Mouse (Mus musculus): ENCODE data around the gene Tor2a. TPM values are rescaled to one million over a fixed set of nuclear protein-coding genes. Genes with fewer than 3 reads are reported as not detected.

Gene Tor2a
- total RNA-seq, 2 experiments from 2014 or later, result 29.9 to 31.0 TPM

DNA sequence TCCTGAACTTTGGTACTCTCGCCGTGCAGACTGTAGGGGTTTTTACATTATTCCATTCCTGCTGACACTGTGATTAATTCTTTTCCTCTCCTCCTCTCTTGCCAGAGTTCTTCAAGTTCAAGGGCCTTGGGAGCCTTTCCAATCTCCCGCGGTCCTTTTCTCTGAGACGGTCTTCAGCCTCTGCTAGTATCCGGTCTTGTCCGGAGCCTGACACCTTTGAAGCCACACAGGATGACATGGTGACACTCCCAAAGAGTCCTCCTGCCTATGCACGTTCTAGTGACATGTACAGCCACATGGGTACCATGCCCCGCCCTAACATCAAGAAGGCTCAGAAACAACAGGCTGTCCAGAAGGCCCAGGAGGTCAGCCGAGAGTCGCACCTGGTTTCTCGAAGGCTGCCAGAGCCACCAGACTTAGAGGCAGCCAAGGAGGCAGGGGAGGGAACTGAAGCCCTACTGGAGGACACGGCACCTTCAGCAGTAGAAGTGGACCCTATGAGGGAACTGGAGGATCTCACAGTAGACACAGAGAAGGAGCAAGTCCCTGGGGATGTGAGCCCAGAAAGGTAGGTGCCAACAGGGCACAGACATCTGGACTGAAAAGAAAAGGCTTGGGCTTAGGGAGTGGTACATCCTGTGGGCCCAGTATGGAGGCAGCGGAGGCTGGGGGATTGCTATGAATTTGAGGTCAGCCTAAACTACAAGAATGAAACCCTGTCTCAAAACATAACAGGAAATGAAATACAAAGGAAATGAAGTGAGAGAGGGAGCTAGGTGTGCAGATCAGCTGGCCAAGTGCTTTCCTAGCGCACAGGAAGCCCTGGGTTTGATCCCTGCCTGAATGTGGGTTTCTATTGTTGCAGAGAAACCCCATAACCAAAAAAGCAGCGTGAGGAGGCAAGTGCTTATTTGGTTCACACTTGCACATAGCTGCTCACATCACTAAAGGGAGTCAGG lies 31.9 kb upstream of the Tor2a start:
- DNase-seq (ENCODE audit: low spot score in 2 of 2), result no peak
- intact Hi-C loops (cut with DNase I), result no loop called here

DNA sequence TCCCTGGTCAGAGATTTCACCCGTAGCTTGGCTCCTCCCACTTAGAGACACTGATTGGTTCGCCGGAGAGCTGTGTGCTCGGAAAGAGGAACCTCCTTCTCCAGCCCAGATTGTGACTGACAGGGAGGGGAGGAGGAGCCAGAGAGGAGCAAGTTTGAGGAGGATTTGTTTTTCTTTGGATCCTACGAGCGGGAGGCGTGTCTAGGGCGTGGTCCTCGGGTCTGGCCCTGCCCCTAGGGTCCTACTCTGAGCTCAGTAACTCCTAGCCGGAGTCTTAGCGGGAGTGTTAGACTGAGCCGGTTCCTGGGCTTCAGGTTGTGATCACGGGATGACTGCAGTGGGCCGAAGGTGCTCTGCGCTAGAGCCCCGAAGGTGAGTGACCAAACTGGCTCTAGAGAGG lies 29.6 kb upstream of the Tor2a start:
- peak; percentile 77 to 93 for DNase-seq (ENCODE audit: low spot score in 2 of 2)
- intact Hi-C loops (cut with DNase I), result no loop called here

DNA sequence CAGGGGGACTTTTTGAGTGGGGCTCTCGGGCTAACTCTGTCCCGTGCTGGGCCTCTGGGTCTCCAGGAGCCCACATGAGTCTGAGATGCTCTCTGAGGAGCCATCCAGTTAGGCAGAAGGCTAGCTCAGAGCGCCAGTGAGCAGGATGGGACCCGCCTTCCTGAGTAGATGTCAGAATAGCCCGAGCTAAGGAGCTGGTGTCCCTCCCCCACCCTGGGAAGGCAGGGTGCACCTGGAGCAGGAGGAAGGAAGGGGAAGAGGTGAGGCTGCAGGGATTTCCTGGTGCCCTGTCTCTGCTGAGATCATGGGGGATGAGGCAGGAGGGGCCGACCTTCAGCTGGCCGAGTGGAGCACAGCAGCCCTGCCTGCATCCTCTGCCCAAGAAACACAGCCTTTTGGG lies 28.6 kb upstream of the Tor2a start:
- no peak for DNase-seq (ENCODE audit: low spot score in 2 of 2)
- intact Hi-C loops (cut with DNase I), result no loop called here

DNA sequence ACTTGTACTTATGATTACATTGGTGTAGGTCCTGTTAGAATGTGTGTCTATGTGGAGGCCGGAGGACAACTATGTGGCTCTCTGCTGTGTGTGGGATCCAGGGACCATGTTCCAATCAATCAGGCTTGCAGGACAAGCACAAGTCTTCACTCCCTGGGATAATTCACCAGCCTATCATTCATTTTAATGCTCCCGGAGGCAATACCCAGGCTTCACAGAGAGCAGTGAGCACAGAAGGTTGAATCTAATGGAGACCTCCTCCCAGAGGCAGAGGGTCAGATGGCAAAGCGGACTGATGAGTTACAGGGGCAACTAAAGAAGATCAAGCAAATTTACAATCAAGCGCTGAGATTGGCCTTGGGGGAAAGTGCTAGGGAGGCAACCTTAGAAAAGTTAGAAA lies 27.5 kb upstream of the Tor2a start:
- intact Hi-C loops (cut with DNase I), result no loop called here
- DNase-seq (ENCODE audit: low spot score in 2 of 2), result no peak

DNA sequence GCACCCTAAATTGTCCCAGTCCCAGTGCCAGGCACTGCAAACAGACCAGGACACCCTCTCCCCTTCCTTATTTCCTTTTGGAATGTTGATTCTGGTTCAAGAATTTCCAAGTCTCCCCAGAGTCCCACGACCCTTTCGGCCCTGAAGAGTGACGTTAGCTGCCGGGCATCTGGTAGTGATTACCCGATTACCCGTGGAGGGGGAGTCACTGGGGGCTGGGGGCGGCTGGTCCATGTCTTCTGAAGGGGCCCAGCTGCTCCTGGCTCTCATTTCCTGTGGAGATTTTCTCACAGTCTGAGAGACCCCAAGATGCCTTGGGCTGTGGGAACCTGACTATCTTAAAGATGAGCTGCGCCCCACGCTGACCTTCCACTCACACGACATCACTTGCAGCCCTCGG lies 26.2 kb upstream of the Tor2a start:
- no peak for DNase-seq (ENCODE audit: low spot score in 2 of 2)
- intact Hi-C loops (cut with DNase I), result no loop called here

DNA sequence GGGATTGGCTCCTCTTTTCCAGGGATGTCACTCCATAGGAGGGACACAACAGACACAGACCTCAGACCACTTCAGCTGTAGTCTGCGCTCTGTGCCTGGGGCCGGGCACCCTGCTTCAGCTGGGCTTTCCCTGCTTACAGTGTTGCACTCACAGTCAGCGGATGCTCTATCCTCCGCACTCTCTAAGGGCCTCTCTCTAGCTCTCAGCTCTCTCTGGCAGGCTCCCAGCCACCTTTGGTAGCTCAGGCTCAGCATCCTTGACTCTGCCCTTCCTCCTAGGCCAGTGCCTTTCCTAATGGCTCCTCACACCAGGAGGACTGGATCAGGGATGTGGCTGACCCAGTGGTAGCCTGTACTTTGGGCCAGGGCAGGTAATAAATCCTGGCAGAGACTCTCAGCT lies 25.1 kb upstream of the Tor2a start:
- no peak for DNase-seq (ENCODE audit: low spot score in 2 of 2)
- intact Hi-C loops (cut with DNase I), result no loop called here

DNA sequence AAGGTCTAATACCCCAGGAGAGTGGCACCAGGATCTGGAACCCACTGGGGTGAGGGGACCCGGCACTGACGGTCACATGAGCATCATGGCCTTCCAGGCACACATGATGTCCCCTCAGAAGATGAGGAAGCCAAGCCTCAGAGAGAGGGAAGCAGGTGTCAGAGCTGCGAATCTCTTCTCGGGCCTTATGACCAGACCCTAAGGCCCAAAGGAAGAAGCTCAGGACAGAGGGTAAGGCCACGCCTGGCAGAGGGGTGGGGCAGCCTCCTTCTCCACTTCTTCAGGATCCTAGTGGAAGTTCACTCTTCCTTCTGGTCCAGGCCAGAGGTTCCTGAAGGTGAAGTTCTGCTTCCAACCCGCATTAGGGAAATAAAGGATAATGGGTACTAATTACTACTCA lies 24.3 kb upstream of the Tor2a start:
- no peak for DNase-seq (ENCODE audit: low spot score in 2 of 2)
- intact Hi-C loops (cut with DNase I), result no loop called here

DNA sequence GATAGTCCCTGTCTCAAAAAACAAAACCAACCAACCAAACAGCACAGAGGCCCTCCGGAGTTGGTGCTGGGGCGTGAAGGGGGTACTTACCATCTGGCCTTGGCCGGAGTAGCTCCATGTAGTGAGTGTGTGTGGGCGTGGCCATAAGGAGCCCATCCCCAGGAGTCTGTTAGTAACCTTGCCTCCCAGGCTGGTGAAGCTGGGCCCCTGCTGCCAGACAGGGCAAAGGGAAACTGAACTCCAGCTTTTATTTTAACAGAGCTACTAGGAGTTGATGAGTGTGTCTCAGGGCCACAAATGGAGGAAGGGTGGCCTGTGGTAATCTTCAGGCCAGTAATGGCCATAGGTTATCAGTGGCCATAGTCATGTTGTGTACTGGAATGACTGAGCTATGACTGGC lies 22.6 kb upstream of the Tor2a start:
- intact Hi-C loops (cut with DNase I), result no loop called here
- DNase-seq (ENCODE audit: low spot score in 2 of 2), result no peak

DNA sequence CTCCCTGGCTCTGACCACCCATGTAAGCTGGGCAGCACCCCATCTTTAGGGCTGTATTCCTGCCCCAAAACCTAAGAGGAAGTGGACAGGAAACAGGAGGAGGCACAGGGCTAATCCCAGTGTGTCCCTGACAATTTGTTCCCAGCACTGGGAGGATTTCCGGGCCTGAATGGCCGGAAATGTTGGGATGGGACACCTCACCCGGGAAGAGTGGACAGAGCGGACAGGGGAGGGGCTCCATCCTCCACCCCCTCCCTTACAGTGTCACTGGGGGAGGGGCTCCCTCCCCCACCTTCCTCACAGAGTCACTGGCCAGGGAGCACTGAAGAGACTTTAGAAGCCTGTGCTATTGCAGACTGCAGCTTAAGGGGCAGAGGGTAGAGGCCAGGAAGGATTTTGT lies 22.1 kb upstream of the Tor2a start:
- DNase-seq (ENCODE audit: low spot score in 2 of 2), result no peak
- intact Hi-C loops (cut with DNase I), result no loop called here

DNA sequence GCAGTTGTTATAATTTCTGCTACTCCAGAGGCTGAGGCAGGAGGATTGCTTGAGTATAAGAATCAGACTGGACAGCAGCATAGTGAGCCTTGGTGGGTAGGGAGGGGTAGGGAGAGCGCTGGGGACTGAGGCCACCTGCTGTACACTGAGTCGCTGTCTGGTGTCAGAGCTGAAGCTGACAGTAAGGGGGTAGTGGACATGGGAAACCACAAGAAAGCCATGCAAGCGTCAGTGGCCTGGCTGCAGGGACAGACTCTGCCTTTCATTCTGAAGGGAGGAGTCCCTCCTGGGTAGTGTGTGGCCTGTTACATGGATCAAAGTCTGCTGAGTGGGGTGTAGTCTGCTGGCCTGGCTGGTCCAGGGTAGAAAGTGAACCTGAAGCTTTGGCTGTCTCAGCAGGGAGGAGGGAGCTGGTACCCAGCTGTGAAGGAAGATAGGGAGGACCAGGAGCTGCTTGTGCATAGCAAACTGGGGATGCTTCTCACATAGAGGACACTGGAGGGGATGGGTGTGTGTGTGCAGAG lies 20.7 kb upstream of the Tor2a start:
- intact Hi-C loops (cut with DNase I), result no loop called here
- no peak for DNase-seq (ENCODE audit: low spot score in 2 of 2)

DNA sequence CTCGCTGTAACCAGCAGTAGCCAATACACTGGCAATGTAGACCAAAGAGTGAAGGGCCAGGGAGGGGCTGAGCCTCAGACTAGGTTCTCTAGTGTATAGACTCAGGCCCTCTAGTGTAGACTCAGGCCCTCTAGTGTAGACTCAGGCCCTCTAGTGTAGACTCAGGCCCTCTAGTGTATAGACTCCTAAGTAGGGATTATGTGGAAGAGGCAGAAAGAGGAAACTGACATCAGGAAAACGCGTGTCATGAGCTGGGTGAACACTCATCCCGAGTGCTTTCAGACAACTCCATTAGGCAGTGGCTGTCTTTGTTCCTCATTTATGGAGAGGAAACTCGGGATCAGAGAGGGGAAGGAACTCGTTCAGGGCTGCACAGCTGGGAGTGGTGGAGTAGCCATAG lies 20.0 kb upstream of the Tor2a start:
- no peak for DNase-seq (ENCODE audit: low spot score in 2 of 2)
- intact Hi-C loops (cut with DNase I), result no loop called here

DNA sequence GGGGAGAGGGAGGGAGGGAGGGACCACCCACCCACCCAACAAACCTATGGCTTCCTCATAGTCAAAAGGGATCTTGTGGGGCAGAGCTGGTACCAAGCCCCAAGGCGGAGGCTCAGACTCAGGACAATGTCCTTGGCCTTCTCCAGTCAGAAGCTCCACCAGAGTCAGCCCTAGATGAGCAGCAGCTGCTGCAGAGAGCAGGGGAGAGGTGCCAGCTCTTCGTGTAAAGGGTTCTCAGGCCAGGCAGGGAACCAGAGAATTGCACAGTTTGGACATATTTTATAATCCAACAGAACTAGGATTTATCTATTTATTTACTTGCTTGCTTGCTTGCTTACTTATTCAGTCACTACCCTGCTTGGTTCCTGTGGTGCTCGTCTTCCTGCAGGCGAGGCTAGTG lies 17.7 kb upstream of the Tor2a start:
- no peak for DNase-seq (ENCODE audit: low spot score in 2 of 2)
- intact Hi-C loops (cut with DNase I), result no loop called here

DNA sequence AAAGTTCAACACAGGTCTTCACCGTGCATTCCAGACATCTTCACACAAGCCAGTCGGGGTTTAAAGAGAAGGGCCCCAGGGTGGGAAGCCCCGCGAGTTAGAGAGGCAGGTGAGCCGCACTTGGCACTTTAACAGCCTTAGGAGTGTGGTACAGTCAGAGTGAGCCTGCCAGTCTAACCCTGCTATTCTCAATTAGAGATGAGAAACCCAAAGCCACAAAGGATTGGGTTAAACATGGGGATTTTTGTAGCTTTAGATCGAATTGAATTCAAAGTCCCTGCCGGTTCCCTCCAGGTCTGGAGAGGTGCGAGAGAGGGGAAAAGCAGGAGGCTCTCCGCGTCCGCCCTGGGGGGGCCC lies 16.1 kb upstream of the Tor2a start, which contains the start of gene 6330409D20Rik:
Gene 6330409D20Rik (minus strand): TSS at position 101 of the 357 bp plus-strand sequence.
- no peak for DNase-seq (ENCODE audit: low spot score in 2 of 2)
- intact Hi-C loops (cut with DNase I), result loop anchor here (1.0 kb wide), 1 partner anchor 28 kb away; the partner anchor contains the start of gene Cdk9

DNA sequence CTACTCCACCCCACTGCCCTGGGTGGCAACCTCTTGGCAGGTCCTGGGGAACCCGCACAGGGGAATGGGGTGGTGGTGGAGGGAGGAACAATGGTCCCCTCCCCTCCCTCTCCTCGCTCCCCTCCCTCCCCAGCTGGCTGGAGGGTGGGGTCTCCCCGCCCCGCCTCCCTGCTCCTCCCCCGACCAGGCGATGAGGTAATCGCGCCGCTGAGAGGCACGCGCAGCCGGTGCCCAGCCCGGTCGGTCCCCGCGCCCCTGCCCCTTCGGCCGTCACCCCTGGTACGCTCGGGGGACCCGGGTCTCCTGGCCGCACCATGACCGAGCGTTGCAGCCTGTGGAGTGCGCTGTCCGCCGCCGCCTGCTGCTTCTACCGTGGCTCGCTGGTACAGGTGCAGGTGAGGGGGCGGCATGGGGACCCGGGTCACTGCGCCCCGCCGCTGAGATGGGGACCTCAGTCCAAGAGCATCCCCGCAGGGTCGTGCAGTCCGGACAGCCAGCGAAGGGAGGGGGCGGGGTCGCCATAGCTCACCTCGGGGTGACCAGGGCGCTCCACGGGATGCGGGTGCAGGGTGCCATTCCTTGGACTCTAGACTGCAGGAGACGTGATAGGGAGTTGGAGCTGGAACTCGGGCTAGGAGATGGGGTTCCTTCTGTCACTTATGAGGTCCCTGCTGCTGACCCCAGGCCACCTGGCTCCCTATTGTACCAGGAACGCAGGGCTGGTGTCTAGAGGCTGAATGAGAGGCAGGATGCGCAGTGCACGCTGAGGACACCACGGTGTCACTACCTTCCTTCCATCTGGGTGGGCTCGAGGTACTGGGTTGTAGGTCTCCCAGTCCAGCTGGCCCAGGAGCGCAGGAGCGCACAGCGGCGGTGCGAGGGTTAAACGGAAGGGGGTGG lies 15.5 kb upstream of the Tor2a start:
- intact Hi-C loops (cut with DNase I), result loop anchor here (1.0 kb wide), 1 partner anchor 28 kb away; the partner anchor contains the start of gene Cdk9
- peak; percentile 65 for DNase-seq (ENCODE audit: low spot score in 2 of 2)

DNA sequence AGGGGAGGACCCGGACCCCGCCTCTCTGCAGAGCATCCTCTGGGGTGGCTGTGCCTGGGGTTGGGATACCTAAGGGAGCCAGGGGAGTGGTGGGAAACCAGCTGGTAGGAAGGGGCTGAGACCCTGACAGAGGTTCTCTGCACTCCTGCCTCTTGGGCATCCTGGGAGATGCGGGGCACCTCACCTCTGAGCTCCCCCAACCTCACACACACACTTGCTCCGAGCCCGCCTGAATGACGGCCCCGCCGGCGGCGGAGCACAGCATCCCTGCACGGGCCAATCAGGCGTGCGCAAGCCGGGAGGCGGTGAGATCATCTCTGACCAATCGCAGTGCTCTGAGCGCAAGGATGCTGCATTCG lies 14.9 kb upstream of the Tor2a start:
- intact Hi-C loops (cut with DNase I), result no loop called here

DNA sequence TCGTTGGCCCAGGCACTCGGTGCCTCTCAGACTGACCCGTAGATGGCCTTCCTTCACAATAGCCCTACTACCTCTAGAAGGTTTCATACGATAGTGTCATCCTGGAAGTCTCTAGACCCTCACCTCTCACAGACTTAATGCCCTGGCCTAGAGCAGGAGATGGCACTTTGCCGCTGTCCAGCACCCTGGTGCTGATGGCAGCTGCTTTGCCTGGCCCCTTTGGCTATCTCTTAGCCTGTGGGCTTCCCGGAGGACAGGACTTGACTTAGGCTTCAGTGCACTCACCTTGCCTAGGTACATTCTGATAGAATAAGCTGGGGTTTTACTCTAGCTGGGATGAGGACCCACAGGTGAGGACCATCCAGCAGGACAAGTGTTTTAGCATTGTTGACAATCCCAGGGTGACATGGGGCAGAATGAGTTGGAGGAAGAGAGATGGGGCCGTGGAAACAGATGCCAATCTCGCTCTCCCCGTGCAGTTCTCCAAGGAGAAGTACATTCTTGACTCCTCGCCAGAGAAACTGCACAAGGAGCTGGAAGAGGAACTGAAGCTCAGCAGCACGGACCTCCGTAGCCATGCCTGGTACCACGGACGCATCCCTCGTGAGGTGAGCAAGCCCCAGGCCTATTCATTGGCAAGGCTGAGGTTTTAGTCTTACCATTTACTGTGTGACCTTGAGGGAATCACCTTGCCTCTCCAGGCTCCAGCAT lies 12.6 kb upstream of the Tor2a start:
- DNase-seq (ENCODE audit: low spot score in 2 of 2), result no peak
- intact Hi-C loops (cut with DNase I), result no loop called here

More for the DNA sequence above, 14.9 kb upstream of the Tor2a start:
- DNase-seq (ENCODE audit: low spot score in 2 of 2), result peak; percentile 88 to 92

DNA sequence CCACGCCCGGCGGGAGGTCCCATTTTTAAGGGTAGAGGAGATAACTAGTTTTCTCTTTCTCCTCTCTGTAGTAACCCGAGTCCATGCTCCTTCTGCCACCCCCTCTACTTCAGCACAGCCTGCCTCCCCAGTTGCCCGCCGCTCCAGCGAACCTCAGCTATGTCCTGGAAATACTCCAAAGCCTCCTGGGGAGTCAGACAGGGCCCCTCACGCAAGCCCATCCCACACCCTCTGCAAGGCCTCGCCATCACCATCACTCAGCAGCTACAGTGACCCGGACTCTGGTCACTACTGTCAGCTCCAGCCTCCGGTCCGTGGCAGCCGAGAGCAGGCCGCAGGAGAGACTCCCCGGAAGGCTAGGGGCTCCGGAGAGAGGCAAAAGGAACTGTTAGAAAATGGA lies 8.0 kb upstream of the Tor2a start:
- DNase-seq (ENCODE audit: low spot score in 2 of 2), result no peak
- intact Hi-C loops (cut with DNase I), result no loop called here

DNA sequence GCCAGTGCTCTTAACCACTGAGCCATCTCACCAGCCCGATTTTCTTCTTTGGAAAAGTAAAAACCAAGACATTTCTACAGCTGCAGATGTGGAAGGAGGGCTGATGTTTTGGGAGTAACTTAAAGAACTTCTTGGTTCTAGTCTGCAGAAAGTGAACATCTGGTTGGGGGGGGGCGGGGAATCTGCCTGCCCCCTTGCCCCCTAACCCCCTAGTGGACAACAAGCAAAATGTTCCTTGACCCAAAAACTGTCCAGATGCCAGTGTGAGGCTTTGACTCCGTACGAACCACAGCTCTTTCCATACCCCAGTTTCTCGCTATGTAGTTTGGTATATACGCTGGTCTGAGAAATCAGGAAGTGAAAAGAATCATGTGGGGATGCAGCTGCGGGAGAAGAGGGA lies 6.8 kb upstream of the Tor2a start:
- no peak for DNase-seq (ENCODE audit: low spot score in 2 of 2)
- intact Hi-C loops (cut with DNase I), result no loop called here

DNA sequence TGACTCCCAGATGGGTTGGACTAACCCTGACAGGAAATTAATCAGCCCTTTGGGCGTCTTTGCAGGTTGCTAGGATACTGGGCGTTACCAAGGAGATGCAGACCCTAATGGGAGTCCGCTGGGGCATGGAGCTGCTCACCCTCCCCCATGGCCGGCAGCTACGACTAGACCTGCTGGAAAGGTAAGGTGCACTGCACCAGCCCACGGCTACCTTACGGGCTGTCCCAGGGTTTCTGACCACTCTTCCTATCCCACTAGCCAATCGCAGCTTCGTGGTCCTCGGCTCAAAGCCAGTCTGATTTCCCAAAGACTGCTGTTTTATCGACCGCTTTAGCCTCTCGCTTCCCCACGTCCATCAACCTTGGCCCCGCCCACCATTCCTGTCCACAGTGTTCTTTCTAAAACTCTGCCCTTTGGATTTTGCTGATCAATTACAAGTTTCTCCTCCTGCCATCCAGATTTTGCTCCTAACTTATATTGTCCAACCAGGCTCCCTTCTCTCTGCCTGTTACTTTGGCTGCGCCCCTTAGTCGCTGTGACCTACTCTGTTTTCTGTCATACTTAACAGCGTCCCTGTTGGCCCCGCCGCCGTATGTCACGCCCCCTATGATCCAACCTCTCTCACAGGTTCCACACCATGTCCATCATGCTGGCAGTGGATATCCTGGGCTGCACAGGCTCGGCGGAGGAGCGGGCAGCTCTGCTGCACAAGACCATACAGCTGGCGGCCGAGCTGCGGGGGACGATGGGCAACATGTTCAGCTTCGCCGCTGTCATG lies 6.0 kb upstream of the Tor2a start:
- no peak for DNase-seq (ENCODE audit: low spot score in 2 of 2)
- intact Hi-C loops (cut with DNase I), result no loop called here

Data from left cerebral cortex, postnatal 25 days (tissue).